Mouse (Mus musculus): ENCODE data around the gene Poc5.

GRCm38 (mm10) chr13:96458606-96459005 is 70.5 kb downstream of the Poc5 start:
- TF ChIP-seq CTCF (IDR thresholded peaks at IDR 0.05; ENCODE audit: insufficient read depth, low read depth, low read length), result no peak
- TF ChIP-seq POLR2A (IDR thresholded peaks at IDR 0.05; ENCODE audit: insufficient read depth, low read depth, low read length), result no peak

Data from olfactory bulb, adult 2 months (tissue).